Mouse (Mus musculus) small intestine, adult 2 months (tissue): ENCODE results near the gene Mat2a.

Experiments used
- CTCF ChIP-seq: fragments of 200-500 bp; IDR thresholded peaks from 2 replicates; pipeline ENCODE4 v1.5.1; 2012; ENCODE audit warnings: low read depth, mild to moderate bottlenecking, control low read depth, inconsistent platforms, low read length, moderate library complexity, mixed read lengths; ENCODE audit not compliant: insufficient replicate concordance, insufficient read length; ENCODE audit errors: extremely low read depth
- POLR2A ChIP-seq: fragments of 200-500 bp; IDR thresholded peaks from 2 replicates; pipeline ENCODE4 v1.6.1; 2012; ENCODE audit warnings: low read depth, mild to moderate bottlenecking, control low read depth, inconsistent platforms, low read length, moderate library complexity

DNA sequence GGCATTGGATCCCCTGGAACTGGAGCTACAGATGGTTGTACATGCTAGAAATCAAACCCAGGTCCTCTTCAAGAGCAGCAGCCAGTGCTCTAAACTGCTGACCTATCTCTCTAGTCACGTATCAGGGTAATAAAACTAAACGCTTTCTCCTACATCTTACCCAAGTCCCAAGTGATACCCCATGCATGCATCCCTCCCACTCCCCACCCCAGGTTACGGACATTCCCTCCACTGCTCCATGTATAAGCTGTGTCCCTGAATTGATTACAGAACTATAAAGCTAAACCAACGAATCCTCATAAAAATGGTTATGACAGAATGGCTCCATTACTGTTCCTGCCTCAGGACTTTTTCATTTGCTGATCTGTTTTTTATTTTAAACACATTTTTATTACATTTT is 26.8 kb upstream of the Mat2a start:
- TF ChIP-seq CTCF (no peak), POLR2A (no peak)
